10 mouse cellular contexts compared by ENCODE assay signal in the genomic region with DNA sequence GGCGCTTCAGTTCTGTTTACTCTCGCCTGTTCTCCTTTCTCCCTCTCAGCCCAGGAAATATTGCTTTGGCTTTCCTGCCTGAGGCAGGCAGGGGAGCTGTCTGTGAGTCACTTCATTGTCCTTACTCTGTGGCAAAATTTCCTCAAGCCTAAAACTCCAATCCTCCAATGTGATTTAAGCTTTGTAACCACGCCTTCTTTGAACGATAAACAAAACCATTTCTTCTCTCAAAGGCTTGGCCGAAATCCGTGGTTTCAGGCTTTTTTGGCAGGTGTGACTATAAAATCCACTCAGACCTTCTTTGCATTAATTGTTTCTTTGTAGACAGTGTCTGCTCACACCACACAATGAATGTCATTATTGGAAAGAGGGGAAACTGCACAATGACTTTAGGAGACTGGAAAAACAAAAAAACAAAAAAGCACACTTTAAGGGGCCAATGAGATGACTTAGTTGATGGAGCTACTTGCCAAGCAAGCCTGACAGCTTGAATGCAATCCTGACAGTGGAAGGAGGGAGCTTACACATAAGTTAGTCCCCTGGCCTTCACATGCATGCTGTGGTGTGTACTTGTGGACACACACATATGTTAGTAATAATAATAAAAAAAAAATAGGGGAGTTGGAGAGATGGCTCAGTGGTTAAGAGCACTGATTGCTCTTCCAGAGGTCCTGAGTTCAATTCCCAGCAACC. TPM values are rescaled to one million over a fixed set of nuclear protein-coding genes. Genes with fewer than 3 reads are reported as not detected.
DNase-seq lines count a peak whose midpoint lies in the region; ATAC-seq lines count a peak whose summit lies in the region.
"Had no signal": no experiment of that assay in that cellular context is flagged by ENCODE, and none has a peak within 500 bp of the region (broad histone marks: within the 10 kb centered on the region; RNA-seq: fewer than 3 reads in every experiment).

No protein-coding gene starts in this region.

- H3K9ac ChIP-seq in heart, embryonic 12.5 days = no peak overlapping the region
- no peak overlapping the region for H3K9ac ChIP-seq in limb, embryonic 12.5 days (replicated peaks)

- no peak for ATAC-seq in heart, embryonic 12.5 days (ENCODE audit: insufficient number of reproducible peaks, low FRiP score)
- no peak for ATAC-seq in limb, embryonic 12.5 days (ENCODE audit: insufficient number of reproducible peaks, insufficient read depth, low FRiP score, low TSS enrichment, low read depth)

- no peaks in the 10 kb centered on the region for H3K27me3 ChIP-seq in heart, embryonic 12.5 days (replicated peaks)
- H3K27me3 ChIP-seq in embryonic facial prominence, embryonic 10.5 days (replicated peaks; ENCODE audit: low read depth, poor library complexity, severe bottlenecking) = no peaks in the 10 kb centered on the region
- H3K27me3 ChIP-seq in limb, embryonic 12.5 days = no peaks in the 10 kb centered on the region

- 63% methylated on average over 6 of the region's 6 CpGs for WGBS in heart, embryonic 12.5 days
- 31% methylated on average over 6 of the region's 6 CpGs for WGBS in embryonic facial prominence, embryonic 10.5 days
- WGBS in limb, embryonic 12.5 days = 42% methylated on average over 6 of the region's 6 CpGs

- DNase-seq in heart, adult 8-10 months (ENCODE audit: low spot score) = no peak
- DNase-seq in 3T3-L1 (ENCODE audit: low read depth, low spot score) = peak; percentile 91
- no peak for DNase-seq in embryonic facial prominence, embryonic 10.5 days (ENCODE audit: low spot score)
- no peak for DNase-seq in thymus, postnatal 4 days
- no peak for DNase-seq in left cerebral cortex, postnatal 10 days (ENCODE audit: extremely low spot score in 1 of 2, low spot score in 2 of 2)
- no peak for DNase-seq in right cerebral cortex, adult 18-20 months
- DNase-seq: kidney, postnatal 14 days had no signal

- no peaks in the 10 kb centered on the region for H3K36me3 ChIP-seq in heart, embryonic 12.5 days
- H3K36me3 ChIP-seq in embryonic facial prominence, embryonic 10.5 days (replicated peaks) = no peaks in the 10 kb centered on the region
- H3K36me3 ChIP-seq in limb, embryonic 12.5 days = no peaks in the 10 kb centered on the region

- no peak overlapping the region for H3K4me2 ChIP-seq in heart, embryonic 12.5 days
- no peak overlapping the region for H3K4me2 ChIP-seq in limb, embryonic 12.5 days

- peaks cover 23% of the 10 kb centered on the region for H3K4me1 ChIP-seq in heart, embryonic 12.5 days (replicated peaks)
- H3K4me1 ChIP-seq in embryonic facial prominence, embryonic 10.5 days = peaks cover 32% of the 10 kb centered on the region
- peaks cover 33% of the 10 kb centered on the region for H3K4me1 ChIP-seq in limb, embryonic 12.5 days (replicated peaks)

- H3K4me3 ChIP-seq in heart, embryonic 12.5 days = no peak overlapping the region
- no peak overlapping the region for H3K4me3 ChIP-seq in embryonic facial prominence, embryonic 10.5 days
- H3K4me3 ChIP-seq in limb, embryonic 12.5 days (replicated peaks) = no peak overlapping the region

- peak overlapping the region; percentile 26; the same call in 1 of the 2 replicates for H3K27ac ChIP-seq in heart, embryonic 12.5 days (ENCODE audit: poor library complexity, severe bottlenecking)
- H3K27ac ChIP-seq in embryonic facial prominence, embryonic 10.5 days (replicated peaks) = peak overlapping the region; percentile 71
- H3K27ac ChIP-seq in limb, embryonic 12.5 days = peak overlapping the region; percentile 84
- H3K27ac ChIP-seq: macrophage had no signal

- H3K9me3 ChIP-seq in heart, embryonic 12.5 days (replicated peaks) = no peaks in the 10 kb centered on the region
- no peaks in the 10 kb centered on the region for H3K9me3 ChIP-seq in embryonic facial prominence, embryonic 10.5 days
- H3K9me3 ChIP-seq in limb, embryonic 12.5 days = no peaks in the 10 kb centered on the region

- intact Hi-C loops in left cerebral cortex, postnatal 10 days (cut with DNase I) = no loop called here

RNA-seq across cellular contexts. Expression of gene Nedd4, which starts 17.6 kb away (rescaled TPM):
- polyA plus RNA-seq in heart, embryonic 12.5 days (2016; fragmentation: Nextera tagmentation; extraction: Ambion mirVana) = 624 and 643 TPM in 2 replicates
- total RNA-seq in heart, adult 8-10 months (2022) = 100 to 1,000 TPM; 344 to 366 (median 354) TPM
- 660 and 664 TPM in 2 replicates for polyA plus RNA-seq in embryonic facial prominence, embryonic 10.5 days (2016; fragmentation: Nextera tagmentation; extraction: Ambion mirVana)
- 815 and 839 TPM in 2 replicates for polyA plus RNA-seq in limb, embryonic 12.5 days (2016; fragmentation: Nextera tagmentation; extraction: Ambion mirVana)
- total RNA-seq in left cerebral cortex, postnatal 10 days (2021) = 100 to 1,000 TPM; 338 to 346 TPM

Comparison
In these comparisons a context has a peak if more than half of its experiments do, and no peak if none do; other contexts are left out.
1. H3K27ac ChIP-seq: peak in every context shown above with its lines; median percentile 84 in limb, embryonic 12.5 days; 71 in embryonic facial prominence, embryonic 10.5 days; 26 in heart, embryonic 12.5 days.